Mouse (Mus musculus): ENCODE measurements at regions not wholly inside any gene's neighbourhood (a gene's known extent, or its start where the extent isn't known, plus 50 kb on each side); places are given as distances from the start of the nearest gene placed in this dataset.

- TF ChIP-seq CTCF (IDR thresholded peaks at IDR 0.05) = no peak
- TF ChIP-seq EP300 (IDR thresholded peaks at IDR 0.05) = no peak
These were observed 202.1 kb upstream of the Runx1 start for GRCm38 (mm10) chr16:93028016-93028415.

Measured in lung, postnatal 0 days (tissue).